Mouse (Mus musculus) megakaryocyte, embryonic 14.5 days (primary cell): Measurements from ENCODE around the gene Man2b2. TPM values are rescaled to one million over a fixed set of nuclear protein-coding genes. Genes with fewer than 3 reads are reported as not detected.

Experiments
- H3K27me3 ChIP-seq: replicated peaks from 2 replicates; pipeline ENCODE3; 2012; ENCODE audit warnings: inconsistent platforms
- H3K36me3 ChIP-seq: replicated peaks from 2 replicates; pipeline ENCODE3; 2012; ENCODE audit warnings: low read length, inconsistent platforms, mixed read lengths
- H3K4me1 ChIP-seq: 2 replicates; pipeline ENCODE4 v1.6.1; 2012; ENCODE audit warnings: inconsistent platforms
- H3K4me3 ChIP-seq: replicated peaks from 2 replicates; pipeline ENCODE3; 2012; ENCODE audit warnings: moderate library complexity, mild to moderate bottlenecking, inconsistent platforms
- H3K9me3 ChIP-seq: 2 replicates; pipeline ENCODE4 v1.6.1; 2012; ENCODE audit warnings: inconsistent platforms
- FLI1 ChIP-seq: IDR thresholded peaks from 2 replicates; pipeline ENCODE4 v1.6.1; 2012; ENCODE audit warnings: low read length, inconsistent platforms, mixed read lengths
- GATA1 ChIP-seq: IDR thresholded peaks from 3 replicates; pipeline ENCODE4 v1.6.1; 2012; ENCODE audit warnings: mixed read lengths, low read length, inconsistent platforms, borderline replicate concordance
- polyA plus RNA-seq: library from polyadenylated mRNA; stranded (reverse); fragments of >175 nt; gene quantifications from 2 replicates; pipeline ENCODE4 v1.2.3, GENCODE M21; 2012; ENCODE audit warnings: low replicate concordance; ENCODE audit not compliant: insufficient read depth

The Man2b2 gene
- polyA plus RNA-seq, 1 experiment = 73.5 TPM

GRCm38 (mm10) chr5:36839032-36839431, 8.6 kb upstream of the Man2b2 start:
- no peaks in the 10 kb centered on the region for H3K4me1 ChIP-seq
- peaks cover 18% of the 10 kb centered on the region for H3K9me3 ChIP-seq
- no peaks in the 10 kb centered on the region for H3K36me3 ChIP-seq
- peaks cover 12% of the 10 kb centered on the region for H3K27me3 ChIP-seq
- TF ChIP-seq FLI1 = no peak
- TF ChIP-seq GATA1 = no peak
- H3K4me3 ChIP-seq = no peak overlapping the region

- peaks cover 10% of the 10 kb centered on the region for H3K27me3 ChIP-seq
- H3K9me3 ChIP-seq = 0 out of 2 replicates have a peak, but pooled peaks cover 2% of the 10 kb centered on the region
- H3K4me1 ChIP-seq = peaks cover 4% of the 10 kb centered on the region
- TF ChIP-seq FLI1 (no peak), GATA1 (no peak)
- no peak overlapping the region for H3K4me3 ChIP-seq
- H3K36me3 ChIP-seq = no peaks in the 10 kb centered on the region
These were observed 5.5 kb upstream of the Man2b2 start for GRCm38 (mm10) chr5:36835933-36836332.

- Histone ChIP-seq H3K4me1 (peaks cover 35% of the 10 kb centered on the region), H3K9me3 (0 out of 2 replicates have a peak, but pooled peaks cover 2% of the 10 kb centered on the region), H3K36me3 (peaks cover 33% of the 10 kb centered on the region), H3K27me3 (peaks cover 2% of the 10 kb centered on the region), H3K4me3 (no peak overlapping the region)
- TF ChIP-seq FLI1 (no peak), GATA1 (no peak)
These were observed 819 bp upstream of the Man2b2 start for GRCm38 (mm10) chr5:36831272-36831671.

GRCm38 (mm10) chr5:36829098-36829497, 1.4 kb downstream of the Man2b2 start:
- TF ChIP-seq GATA1 (no peak), FLI1 (no peak)
- Histone ChIP-seq H3K4me1 (peaks cover 35% of the 10 kb centered on the region), H3K27me3 (no peaks in the 10 kb centered on the region), H3K36me3 (peaks cover 55% of the 10 kb centered on the region), H3K4me3 (no peak overlapping the region), H3K9me3 (no peaks in the 10 kb centered on the region)

GRCm38 (mm10) chr5:36822907-36823306, 7.5 kb downstream of the Man2b2 start:
- H3K27me3 ChIP-seq = no peaks in the 10 kb centered on the region
- H3K9me3 ChIP-seq = no peaks in the 10 kb centered on the region
- peaks cover 16% of the 10 kb centered on the region for H3K4me1 ChIP-seq
- H3K36me3 ChIP-seq = peaks cover 100% of the 10 kb centered on the region
- no peak for TF ChIP-seq GATA1
- TF ChIP-seq FLI1 = no peak
- H3K4me3 ChIP-seq = no peak overlapping the region

- H3K4me1 ChIP-seq = peaks cover 11% of the 10 kb centered on the region
- no peak overlapping the region for H3K4me3 ChIP-seq
- no peaks in the 10 kb centered on the region for H3K9me3 ChIP-seq
- peaks cover 100% of the 10 kb centered on the region for H3K36me3 ChIP-seq
- no peaks in the 10 kb centered on the region for H3K27me3 ChIP-seq
- no peak for TF ChIP-seq FLI1
- no peak for TF ChIP-seq GATA1
These were observed 10.3 kb downstream of the Man2b2 start for GRCm38 (mm10) chr5:36820142-36820541.

- TF ChIP-seq FLI1 (no peak), GATA1 (no peak)
- no peak overlapping the region for H3K4me3 ChIP-seq
- H3K9me3 ChIP-seq = no peaks in the 10 kb centered on the region
- peaks cover 11% of the 10 kb centered on the region for H3K4me1 ChIP-seq
- H3K27me3 ChIP-seq = no peaks in the 10 kb centered on the region
- peaks cover 100% of the 10 kb centered on the region for H3K36me3 ChIP-seq
These were observed 10.7 kb downstream of the Man2b2 start for GRCm38 (mm10) chr5:36819742-36820141.

GRCm38 (mm10) chr5:36817738-36818137, 12.7 kb downstream of the Man2b2 start:
- TF ChIP-seq GATA1 (no peak), FLI1 (no peak)
- H3K36me3 ChIP-seq = peaks cover 100% of the 10 kb centered on the region
- H3K27me3 ChIP-seq = no peaks in the 10 kb centered on the region
- no peak overlapping the region for H3K4me3 ChIP-seq
- H3K4me1 ChIP-seq = peaks cover 15% of the 10 kb centered on the region
- no peaks in the 10 kb centered on the region for H3K9me3 ChIP-seq

- H3K27me3 ChIP-seq = no peaks in the 10 kb centered on the region
- no peaks in the 10 kb centered on the region for H3K9me3 ChIP-seq
- H3K4me1 ChIP-seq = peaks cover 20% of the 10 kb centered on the region
- TF ChIP-seq GATA1 (no peak), FLI1 (no peak)
- peaks cover 96% of the 10 kb centered on the region for H3K36me3 ChIP-seq
- H3K4me3 ChIP-seq = peak overlapping the region; percentile 16
These were observed 15.9 kb downstream of the Man2b2 start for GRCm38 (mm10) chr5:36814554-36814953.

GRCm38 (mm10) chr5:36811413-36811812, 19.0 kb downstream of the Man2b2 start:
- Histone ChIP-seq H3K36me3 (peaks cover 91% of the 10 kb centered on the region), H3K4me3 (no peak overlapping the region), H3K27me3 (no peaks in the 10 kb centered on the region), H3K4me1 (peaks cover 24% of the 10 kb centered on the region), H3K9me3 (no peaks in the 10 kb centered on the region)
- TF ChIP-seq GATA1 (no peak), FLI1 (no peak)

- H3K4me3 ChIP-seq = no peak overlapping the region
- H3K36me3 ChIP-seq = peaks cover 90% of the 10 kb centered on the region
- H3K4me1 ChIP-seq = peaks cover 28% of the 10 kb centered on the region
- no peaks in the 10 kb centered on the region for H3K27me3 ChIP-seq
- no peak for TF ChIP-seq FLI1
- TF ChIP-seq GATA1 = no peak
- no peaks in the 10 kb centered on the region for H3K9me3 ChIP-seq
These were observed 19.8 kb downstream of the Man2b2 start for GRCm38 (mm10) chr5:36810634-36811033.
